Mouse (Mus musculus) ES-E14 (cell line): ENCODE data around the gene Hcrt. TPM values are rescaled to one million over a fixed set of nuclear protein-coding genes. Genes with fewer than 3 reads are reported as not detected.

Experiments
- DNase-seq: peaks from one replicate; pipeline ENCODE4 v3.0.0-alpha.2; 2013; ENCODE audit warnings: low read depth, low spot score
- H3K27ac ChIP-seq: 2 replicates; pipeline ENCODE4 v1.5.1; 2012; ENCODE audit warnings: low read depth, mild to moderate bottlenecking, low read length, moderate library complexity, mixed read lengths; ENCODE audit not compliant: poor library complexity, insufficient read depth, severe bottlenecking
- H3K36me3 ChIP-seq: 2 replicates; pipeline ENCODE4 v1.6.1; 2012; ENCODE audit warnings: mild to moderate bottlenecking, low read length, moderate library complexity, mixed read lengths; ENCODE audit not compliant: control insufficient read depth, poor library complexity, insufficient read depth, severe bottlenecking
- H3K4me1 ChIP-seq, 2 experiments: fragments of 150-350 bp in 1 of 2; sonication (generic) in 1 of 2; 2 replicates each; pipeline ENCODE4 v1.6.1; 2012; ENCODE audit warnings: low read length in 2 of 2, mild to moderate bottlenecking in 1 of 2, mixed read lengths in 1 of 2; ENCODE audit not compliant: control insufficient read depth in 2 of 2, insufficient read depth in 2 of 2, poor library complexity in 1 of 2
- H3K4me3 ChIP-seq, 2 experiments: fragments of 150-350 bp in 1 of 2; sonication (generic) in 1 of 2; 2 replicates each; pipeline ENCODE4 v1.5.1; 2012; ENCODE audit warnings: low read length in 2 of 2, low read depth in 1 of 2, mild to moderate bottlenecking in 1 of 2, mixed read lengths in 1 of 2; ENCODE audit not compliant: insufficient read depth in 1 of 2, poor library complexity in 1 of 2, severe bottlenecking in 1 of 2
- H3K9ac ChIP-seq: 2 replicates; pipeline ENCODE4 v1.6.1; 2012; ENCODE audit warnings: low read depth, mild to moderate bottlenecking, low read length, mixed read lengths; ENCODE audit not compliant: poor library complexity, insufficient read depth, severe bottlenecking
- H3K9me3 ChIP-seq: fragments of 150-350 bp; sonication (generic); 2 replicates; pipeline ENCODE4 v1.6.1; 2012; ENCODE audit warnings: low read depth, mild to moderate bottlenecking, low read length; ENCODE audit not compliant: control insufficient read depth, insufficient read depth
- CHD2 ChIP-seq: IDR thresholded peaks from 2 replicates; pipeline ENCODE4 v1.6.1; 2014; ENCODE audit warnings: mild to moderate bottlenecking, low read depth, low read length, inconsistent platforms
- HCFC1 ChIP-seq: IDR thresholded peaks from 2 replicates; pipeline ENCODE4 v1.6.1; 2012; ENCODE audit warnings: low read length, inconsistent platforms, borderline replicate concordance; ENCODE audit not compliant: insufficient read depth
- MAFK ChIP-seq: IDR thresholded peaks from 2 replicates; pipeline ENCODE4 v1.6.1; 2014; ENCODE audit warnings: mild to moderate bottlenecking, low read depth, low read length, inconsistent platforms; ENCODE audit not compliant: insufficient read depth
- ZC3H11A ChIP-seq: IDR thresholded peaks from 2 replicates; pipeline ENCODE4 v1.6.1; 2012; ENCODE audit warnings: low read depth, mild to moderate bottlenecking, inconsistent platforms, low read length, borderline replicate concordance
- ZNF384 ChIP-seq: IDR thresholded peaks from 2 replicates; pipeline ENCODE4 v1.6.1; 2012; ENCODE audit warnings: low read depth, low read length, inconsistent platforms
- in situ Hi-C, 2 experiments: fragments of 600-800 bp; cut with MboI; formaldehyde crosslinking; loops; one replicate each; pipeline ENCODE4 v1.15.1; 2025; ENCODE audit warnings: low sequenced_read_pairs in 2 of 2, inconsistent platforms in 1 of 2; ENCODE audit not compliant: unreplicated experiment in 2 of 2
- total RNA-seq: library from RNA; depleted of rRNA; stranded (reverse); fragments of 300-350 nt; gene quantifications from 2 replicates; pipeline ENCODE4 v1.2.3, GENCODE M21; 2012; rRNA removed

Hcrt gene
- total RNA-seq, result not detected in 2 replicates

- peak within 1 kb of the TSS; percentile 57 for H3K9ac ChIP-seq
- peaks cover 0 to 3% of the 10 kb centered on the region in 2 experiments; a peak in 2 of 4 replicates for H3K4me1 ChIP-seq
- H3K36me3 ChIP-seq, result no peaks in the 10 kb centered on the region
- DNase-seq, result no peak
- in situ Hi-C loops, result no loop called here
- no peaks in the 10 kb centered on the region for H3K9me3 ChIP-seq
- peak within 1 kb of the TSS; percentile 60 to 66 for H3K4me3 ChIP-seq
- TF ChIP-seq MAFK, result no peak
- TF ChIP-seq ZNF384, result no peak
- no peak for TF ChIP-seq HCFC1
- no peak for TF ChIP-seq CHD2
- TF ChIP-seq ZC3H11A, result no peak
- no peak within 1 kb of the TSS for H3K27ac ChIP-seq
Observed at GRCm38 (mm10) chr11:100762831-100763230, at the start of gene Hcrt. Hcrt (minus strand) TSS chr11:100762931.

GRCm38 (mm10) chr11:100811132-100811531, 48.4 kb upstream of the Hcrt start:
- DNase-seq, result no peak
- Histone ChIP-seq H3K4me1 (peaks cover 0 to 2% of the 10 kb centered on the region in 2 experiments; a peak in 3 of 4 replicates), H3K4me3 (no peak overlapping the region), H3K36me3 (no peaks in the 10 kb centered on the region), H3K9ac (no peak overlapping the region), H3K9me3 (no peaks in the 10 kb centered on the region), H3K27ac (no peak overlapping the region)
- in situ Hi-C loops, result no loop called here
- TF ChIP-seq HCFC1, result no peak
- no peak for TF ChIP-seq MAFK
- TF ChIP-seq ZNF384, result no peak
- no peak for TF ChIP-seq CHD2
- no peak for TF ChIP-seq ZC3H11A

GRCm38 (mm10) chr11:100810516-100810915, 47.8 kb upstream of the Hcrt start:
- in situ Hi-C loops, result no loop called here
- H3K36me3 ChIP-seq, result no peaks in the 10 kb centered on the region
- no peaks in the 10 kb centered on the region for H3K9me3 ChIP-seq
- H3K27ac ChIP-seq, result no peak overlapping the region
- H3K9ac ChIP-seq, result no peak overlapping the region
- H3K4me1 ChIP-seq, result peaks cover 0 to 2% of the 10 kb centered on the region in 2 experiments; a peak in 3 of 4 replicates
- H3K4me3 ChIP-seq, result no peak overlapping the region
- no peak for DNase-seq
- TF ChIP-seq HCFC1, result no peak
- no peak for TF ChIP-seq MAFK
- no peak for TF ChIP-seq CHD2
- TF ChIP-seq ZNF384, result no peak
- TF ChIP-seq ZC3H11A, result no peak

- H3K36me3 ChIP-seq, result no peaks in the 10 kb centered on the region
- no peaks in the 10 kb centered on the region for H3K9me3 ChIP-seq
- no peak for DNase-seq
- H3K27ac ChIP-seq, result no peak overlapping the region
- no peak overlapping the region; the same call in 1 of the 2 replicates for H3K9ac ChIP-seq
- TF ChIP-seq HCFC1 (no peak), MAFK (0 out of 2 replicates have a peak, but pooled peaks have one; percentile 17)
- in situ Hi-C loops, result no loop called here
- H3K4me1 ChIP-seq, result peaks cover 0 to 2% of the 10 kb centered on the region in 2 experiments; a peak in 2 of 4 replicates
- H3K4me3 ChIP-seq, result no peak overlapping the region
Observed at GRCm38 (mm10) chr11:100806380-100807305, 43.9 kb upstream of the Hcrt start.
